Mouse (Mus musculus): Measurements from ENCODE around the gene Gm10217. TPM values are rescaled to one million over a fixed set of nuclear protein-coding genes. Genes with fewer than 3 reads are reported as not detected.

The Gm10217 gene
- not detected in 2 replicates for polyA plus RNA-seq (2015; fragmentation: Nextera tagmentation; extraction: Ambion mirVana)

DNA sequence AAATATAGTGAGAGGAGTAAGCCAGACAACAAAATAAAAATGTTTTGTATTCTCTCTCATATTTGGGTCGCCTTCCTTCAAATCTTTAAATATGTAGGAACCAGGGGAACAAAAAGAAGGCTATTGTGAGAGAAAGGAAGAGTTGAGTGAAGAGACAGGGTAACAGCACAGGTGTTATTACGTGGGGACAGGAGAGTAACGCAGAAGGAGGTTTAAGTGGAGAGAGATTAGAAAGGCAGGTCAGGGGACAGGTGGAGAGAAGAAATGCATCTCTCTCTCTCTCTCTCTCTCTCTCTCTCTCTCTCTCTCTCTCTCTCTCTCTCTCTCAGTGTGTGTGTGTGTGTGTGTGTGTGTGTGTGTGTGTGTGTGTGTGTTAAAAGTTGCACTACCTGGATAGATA is at the start of gene Gm10217:
Gm10217 (plus strand) TSS at position 301 of the 400 bp plus-strand sequence.

Other genes with a start within 250 kb of the Gm10217 start
- gene Fam155a, start 93.1 kb upstream of the Gm10217 start, polyA plus RNA-seq (2015; fragmentation: Nextera tagmentation; extraction: Ambion mirVana): 33.4 and 36.0 TPM in 2 replicates
- gene Lig4, start 113.4 kb downstream of the Gm10217 start, polyA plus RNA-seq (2015; fragmentation: Nextera tagmentation; extraction: Ambion mirVana): 5.6 and 7.1 TPM in 2 replicates
- 13.2 and 13.6 TPM in 2 replicates for gene Abhd13, start 113.5 kb downstream of the Gm10217 start, polyA plus RNA-seq (2015; fragmentation: Nextera tagmentation; extraction: Ambion mirVana)
- 1.4 and 1.5 TPM in 2 replicates for gene Tnfsf13b, start 142.2 kb downstream of the Gm10217 start, polyA plus RNA-seq (2015; fragmentation: Nextera tagmentation; extraction: Ambion mirVana)